Mouse (Mus musculus) embryonic fibroblast, embryonic 13.5 days (primary cell): ENCODE results near the gene Cfap43. TPM values are rescaled to one million over a fixed set of nuclear protein-coding genes. Genes with fewer than 3 reads are reported as not detected.
"Not testable (repeated sequence)": the region's sequence is repeated elsewhere in the genome, so short reads cannot be mapped to it uniquely, and the experiment has no call there.

Experiments
- H3K27ac ChIP-seq: 2 replicates; pipeline ENCODE4 v1.5.1; 2012; ENCODE audit warnings: low read length, control low read depth, inconsistent platforms; ENCODE audit not compliant: insufficient read depth
- H3K4me1 ChIP-seq: 2 replicates; pipeline ENCODE4 v1.6.1; 2011; ENCODE audit warnings: low read length; ENCODE audit not compliant: control insufficient read depth, insufficient read depth
- H3K4me3 ChIP-seq: 2 replicates; pipeline ENCODE4 v1.5.1; 2011; ENCODE audit warnings: mild to moderate bottlenecking, control low read depth, low read length; ENCODE audit not compliant: insufficient read depth
- CTCF ChIP-seq: IDR thresholded peaks from 2 replicates; pipeline ENCODE4 v1.5.1; 2011; ENCODE audit warnings: mild to moderate bottlenecking, control low read depth, low read length, moderate library complexity, borderline replicate concordance; ENCODE audit not compliant: insufficient read depth
- POLR2A ChIP-seq: IDR thresholded peaks from 2 replicates; pipeline ENCODE4 v1.6.1; 2011; ENCODE audit warnings: low read depth, mild to moderate bottlenecking, control low read depth, low read length, moderate library complexity
- polyA plus RNA-seq: library from polyadenylated mRNA; stranded (reverse); fragments of >200 nt; gene quantifications from 2 replicates; pipeline ENCODE4 v1.2.4, GENCODE M21; 2011; ENCODE audit warnings: low read depth; ENCODE audit not compliant: missing spikeins, insufficient read length

Gene Cfap43
- polyA plus RNA-seq, 1 experiment: not detected

- TF ChIP-seq POLR2A (peak; percentile 99), CTCF (no peak)
Observed at GRCm38 (mm10) chr19:47854796-47855783, 64.0 kb downstream of the Cfap43 start, which contains the start of gene Gsto1. Gene Gsto1, plus strand, starts transcription at chr19:47854970.

GRCm38 (mm10) chr19:47853951-47854795 is 64.9 kb downstream of the Cfap43 start:
- peak overlapping the region; percentile 23 for H3K4me3 ChIP-seq
- H3K4me1 ChIP-seq: peaks cover 16% of the 10 kb centered on the region
- TF ChIP-seq CTCF (no peak), POLR2A (no peak; the same call in 1 of the 2 replicates)
- H3K27ac ChIP-seq: peak overlapping the region; percentile 96

More at GRCm38 (mm10) chr19:47854796-47855783, 64.0 kb downstream of the Cfap43 start, which contains the start of gene Gsto1:
- peak within 1 kb of the TSS; percentile 95 for H3K4me3 ChIP-seq
- peak within 1 kb of the TSS; percentile 96 for H3K27ac ChIP-seq
- H3K4me1 ChIP-seq: peaks cover 16% of the 10 kb centered on the region

GRCm38 (mm10) chr19:47853053-47853452 is 66.0 kb downstream of the Cfap43 start:
- TF ChIP-seq POLR2A (no peak), CTCF (no peak)

GRCm38 (mm10) chr19:47852131-47852530 is 67.0 kb downstream of the Cfap43 start:
- not testable (repeated sequence) for H3K4me3 ChIP-seq, H3K4me1 ChIP-seq
- peak overlapping the region; percentile 37; the same call in 1 of the 2 replicates for H3K27ac ChIP-seq

More at GRCm38 (mm10) chr19:47853053-47853452, 66.0 kb downstream of the Cfap43 start:
- peaks cover 13% of the 10 kb centered on the region; the same call in 1 of the 2 replicates for H3K4me1 ChIP-seq
- H3K27ac ChIP-seq: peak overlapping the region; percentile 96
- no peak overlapping the region for H3K4me3 ChIP-seq

- H3K4me1 ChIP-seq: peaks cover 8% of the 10 kb centered on the region; the same call in 1 of the 2 replicates
- H3K4me3 ChIP-seq: no peak overlapping the region
- no peak overlapping the region for H3K27ac ChIP-seq
- TF ChIP-seq POLR2A: no peak
- no peak for TF ChIP-seq CTCF
Observed at GRCm38 (mm10) chr19:47849735-47850134, 69.4 kb downstream of the Cfap43 start.

- not testable (repeated sequence) for H3K4me1 ChIP-seq, H3K4me3 ChIP-seq
Observed at GRCm38 (mm10) chr19:47841234-47841633, 77.9 kb downstream of the Cfap43 start.

GRCm38 (mm10) chr19:47837527-47837901 is 81.6 kb downstream of the Cfap43 start:
- no peak for TF ChIP-seq POLR2A
- no peak for TF ChIP-seq CTCF
- peaks cover 3% of the 10 kb centered on the region; the same call in 1 of the 2 replicates for H3K4me1 ChIP-seq
- H3K27ac ChIP-seq: no peak overlapping the region
- peak overlapping the region; percentile 40 for H3K4me3 ChIP-seq

More at GRCm38 (mm10) chr19:47841234-47841633, 77.9 kb downstream of the Cfap43 start:
- H3K27ac ChIP-seq: not testable (repeated sequence)

GRCm38 (mm10) chr19:47836701-47837526 is 82.2 kb downstream of the Cfap43 start:
- Histone ChIP-seq H3K27ac (no peak overlapping the region), H3K4me3 (peak overlapping the region; percentile 40), H3K4me1 (peaks cover 3% of the 10 kb centered on the region; the same call in 1 of the 2 replicates)
- TF ChIP-seq POLR2A (no peak), CTCF (no peak)

- peaks cover 3% of the 10 kb centered on the region; the same call in 1 of the 2 replicates for H3K4me1 ChIP-seq
- H3K27ac ChIP-seq: no peak overlapping the region
- TF ChIP-seq CTCF: no peak
- TF ChIP-seq POLR2A: no peak
- no peak overlapping the region for H3K4me3 ChIP-seq
Observed at GRCm38 (mm10) chr19:47835776-47836175, 83.3 kb downstream of the Cfap43 start.
